Mouse (Mus musculus): ENCODE measurements around the gene Grk2. TPM values are rescaled to one million over a fixed set of nuclear protein-coding genes. Genes with fewer than 3 reads are reported as not detected.
A peak's percentile ranks its signal among the peaks of the same experiment; 100 is the strongest.

Gene Grk2
- total and polyA plus RNA-seq, 2 experiments from 2014 or later, result 29.6 to 257 TPM

DNA sequence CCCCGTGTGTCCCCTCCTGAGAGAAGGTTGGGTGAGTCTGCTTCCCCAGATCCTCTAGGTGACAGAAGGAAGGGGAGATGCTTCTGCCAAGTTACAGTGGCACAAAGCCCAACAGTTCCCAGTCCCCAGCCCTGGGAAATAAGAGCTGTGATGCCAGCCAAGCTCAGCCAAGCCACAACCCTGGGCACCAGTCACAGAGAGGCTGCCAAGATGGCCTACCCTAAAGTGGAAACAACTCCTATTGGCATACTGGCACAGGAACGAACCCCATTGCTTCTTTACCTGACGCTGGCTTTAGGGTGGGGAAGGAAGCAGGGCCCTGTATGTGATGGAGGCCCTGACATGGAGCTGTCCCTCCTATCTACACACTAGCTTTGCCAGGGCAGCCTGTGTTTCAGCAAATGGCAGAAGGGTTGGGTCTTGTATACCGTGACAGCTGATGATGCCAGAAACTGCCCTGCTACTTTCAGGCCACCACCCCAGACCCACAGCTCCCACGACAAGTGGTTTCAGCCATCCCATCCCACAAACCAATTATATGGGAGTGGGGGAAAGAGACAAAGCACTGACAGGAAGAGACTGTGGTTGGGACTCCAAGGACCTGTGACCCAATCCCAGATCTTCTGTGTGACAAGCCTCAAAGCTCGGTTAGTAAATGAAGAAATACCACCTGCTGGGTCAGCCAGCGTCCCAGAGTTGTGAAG is 2.9 kb downstream of the Grk2 start:
- no peak for ATAC-seq (ENCODE audit: low FRiP score)
- DNase-seq (ENCODE audit: low spot score), result peak; percentile 80
- no peak for TF ChIP-seq CTCF (IDR thresholded peaks at IDR 0.05)
- Histone ChIP-seq H3K9ac (replicated peaks; ENCODE audit: low read length, poor library complexity, severe bottlenecking) (peak overlapping the region; percentile 48; the same call in 1 of the 2 replicates), H3K4me1 (ENCODE audit: insufficient read depth, low read length) (peaks cover 48% of the 10 kb centered on the region), H3K27me3 (ENCODE audit: insufficient read depth, low read length) (no peaks in the 10 kb centered on the region), H3K27ac (ENCODE audit: low read depth, low read length) (peak overlapping the region; percentile 57), H3K9me3 (ENCODE audit: low read length) (no peaks in the 10 kb centered on the region), H3K36me3 (ENCODE audit: insufficient read depth, low read length) (0 out of 2 replicates have a peak, but pooled peaks cover 3% of the 10 kb centered on the region), H3K4me2 (ENCODE audit: low read depth, low read length, poor library complexity, severe bottlenecking) (peak overlapping the region; percentile 39), H3K4me3 (ENCODE audit: low read depth, low read length) (no peak overlapping the region)
- WGBS, result 68% methylated on average over 7 of the region's 7 CpGs

DNA sequence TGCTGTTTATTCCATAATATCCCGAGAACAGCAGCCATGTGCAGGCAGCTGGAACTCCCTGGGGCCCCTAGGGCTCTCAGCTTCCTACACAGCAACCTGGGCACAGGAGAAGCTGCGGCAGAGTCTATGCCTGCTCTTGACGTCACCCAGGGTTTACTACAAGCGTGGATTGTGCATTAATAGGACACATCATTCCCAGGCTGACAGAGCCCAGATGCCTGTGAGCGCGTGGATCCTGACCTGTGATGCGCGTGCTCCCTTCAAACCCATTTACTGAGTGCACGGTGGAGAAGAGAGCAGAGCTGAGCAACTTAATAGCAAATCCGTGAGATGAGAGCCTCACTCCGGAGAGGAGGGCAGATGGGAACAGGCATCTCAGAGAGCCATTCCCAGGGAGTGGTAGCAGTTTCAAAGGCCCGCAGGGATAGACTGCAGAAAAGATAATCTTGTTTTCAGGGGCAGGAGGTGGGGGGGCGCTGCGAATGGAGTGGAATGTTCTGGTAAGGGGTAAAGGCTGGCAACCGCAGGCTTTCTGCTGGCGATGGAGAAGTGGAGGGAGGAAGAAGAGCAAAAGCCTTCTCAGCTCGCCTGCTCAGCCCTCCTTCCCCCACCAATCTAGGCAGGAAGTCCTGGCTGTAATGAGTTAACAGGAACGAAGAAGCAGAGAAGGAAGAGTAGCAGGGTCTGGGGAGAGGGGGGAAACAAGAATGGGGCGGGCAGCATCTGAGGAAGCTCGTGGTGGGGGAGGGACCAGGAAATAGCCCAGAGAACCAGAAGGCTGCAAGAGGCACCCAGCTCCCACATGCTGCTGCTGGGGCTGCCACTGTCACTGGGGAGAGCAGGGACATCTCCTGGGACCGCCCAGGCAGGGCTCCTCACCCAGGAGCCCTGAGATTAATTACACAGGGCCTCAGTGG is 4.0 kb downstream of the Grk2 start:
- peak overlapping the region; percentile 8; the same call in 1 of the 2 replicates for H3K4me3 ChIP-seq (ENCODE audit: low read depth, low read length)
- no peak for TF ChIP-seq CTCF (IDR thresholded peaks at IDR 0.05)

DNA sequence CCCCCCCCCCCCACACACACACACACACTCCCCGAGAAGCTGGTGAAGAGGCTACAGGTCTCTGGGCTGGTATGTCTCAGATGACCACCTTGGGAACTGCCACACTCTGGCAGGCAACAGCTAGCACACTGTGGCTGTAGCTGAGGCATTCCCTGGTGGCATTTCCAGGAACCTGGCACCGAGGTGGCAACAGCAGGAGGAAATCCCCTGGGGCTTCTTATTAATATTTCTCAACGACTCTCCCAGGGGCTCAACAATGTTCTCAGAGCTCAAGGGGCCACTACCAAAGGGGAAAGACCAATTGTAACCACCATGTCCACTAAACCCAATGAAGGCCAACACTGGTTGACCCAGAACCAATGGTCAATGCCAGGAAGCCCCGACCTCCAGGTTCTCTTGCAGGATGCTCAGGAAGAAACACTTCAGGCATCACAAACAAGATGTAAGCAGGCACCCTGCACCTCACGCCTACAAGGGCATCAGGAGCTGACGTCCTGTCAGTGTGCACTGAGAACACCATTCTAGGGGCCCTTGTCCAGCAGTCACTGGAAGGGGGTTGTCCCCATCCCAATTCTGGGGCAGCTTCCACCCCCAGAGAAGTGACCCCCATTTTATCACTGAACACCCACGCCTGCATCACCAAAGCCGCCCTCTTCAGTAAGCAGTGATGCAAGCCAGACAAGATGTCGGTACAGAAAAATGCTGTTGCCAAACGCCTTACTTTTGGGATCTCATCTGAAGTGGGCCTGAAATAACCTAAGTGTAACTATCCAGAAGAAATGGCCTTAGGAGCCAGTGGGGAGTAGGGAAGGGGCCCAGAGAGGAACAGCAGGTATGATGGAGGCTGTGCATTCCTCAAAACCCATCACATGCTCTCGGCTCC is 4.9 kb downstream of the Grk2 start:
- 64% methylated on average over 11 of the region's 11 CpGs for WGBS
- peak overlapping the region; percentile 39 for H3K4me2 ChIP-seq (ENCODE audit: low read depth, low read length, poor library complexity, severe bottlenecking)
- 0 out of 2 replicates have a peak overlapping the region, but pooled peaks have one; percentile 4 for H3K4me3 ChIP-seq (ENCODE audit: low read depth, low read length)

More for the DNA sequence above, 4.0 kb downstream of the Grk2 start:
- H3K4me2 ChIP-seq (ENCODE audit: low read depth, low read length, poor library complexity, severe bottlenecking), result peak overlapping the region; percentile 39
- no peaks in the 10 kb centered on the region for H3K9me3 ChIP-seq (ENCODE audit: low read length)
- 19% methylated on average over 21 of the region's 21 CpGs for WGBS
- peak overlapping the region; percentile 57 for H3K27ac ChIP-seq (ENCODE audit: low read depth, low read length)
- peaks cover 45% of the 10 kb centered on the region for H3K4me1 ChIP-seq (ENCODE audit: insufficient read depth, low read length)
- H3K36me3 ChIP-seq (ENCODE audit: insufficient read depth, low read length), result 0 out of 2 replicates have a peak, but pooled peaks cover 3% of the 10 kb centered on the region
- DNase-seq (ENCODE audit: low spot score), result peak; percentile 48
- peak overlapping the region; percentile 48 for H3K9ac ChIP-seq (replicated peaks; ENCODE audit: low read length, poor library complexity, severe bottlenecking)
- H3K27me3 ChIP-seq (ENCODE audit: insufficient read depth, low read length), result no peaks in the 10 kb centered on the region
- no peak for ATAC-seq (ENCODE audit: low FRiP score)

DNA sequence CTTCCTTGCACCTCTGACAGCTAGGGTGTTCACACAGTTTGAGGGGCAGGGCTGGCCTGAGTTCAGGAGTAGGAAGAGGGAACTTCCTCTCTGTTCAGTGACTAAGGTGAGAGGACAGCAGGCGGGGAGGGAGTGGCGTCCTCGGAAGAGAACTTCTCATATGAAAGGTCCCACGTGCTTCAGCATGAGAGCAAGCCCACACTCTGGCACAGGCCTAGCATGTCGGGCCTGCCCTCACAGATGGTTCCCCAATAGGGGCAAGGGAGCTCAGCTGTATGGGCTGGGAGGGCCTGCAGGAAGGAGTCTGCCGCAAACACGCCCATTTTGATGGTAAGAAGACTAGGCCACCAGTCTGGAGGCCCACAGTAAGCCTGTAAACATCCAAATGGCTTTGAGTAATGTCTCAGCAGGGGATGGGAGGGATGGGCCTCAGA is 5.7 kb downstream of the Grk2 start:
- H3K4me2 ChIP-seq (ENCODE audit: low read depth, low read length, poor library complexity, severe bottlenecking), result no peak overlapping the region
- H3K4me3 ChIP-seq (ENCODE audit: low read depth, low read length), result no peak overlapping the region
- no peaks in the 10 kb centered on the region for H3K27me3 ChIP-seq (ENCODE audit: insufficient read depth, low read length)

More for the DNA sequence above, 4.9 kb downstream of the Grk2 start:
- Histone ChIP-seq H3K9ac (replicated peaks; ENCODE audit: low read length, poor library complexity, severe bottlenecking) (0 out of 2 replicates have a peak overlapping the region, but pooled peaks have one; percentile 48), H3K36me3 (ENCODE audit: insufficient read depth, low read length) (0 out of 2 replicates have a peak, but pooled peaks cover 3% of the 10 kb centered on the region), H3K27me3 (ENCODE audit: insufficient read depth, low read length) (no peaks in the 10 kb centered on the region), H3K27ac (ENCODE audit: low read depth, low read length) (peak overlapping the region; percentile 57), H3K9me3 (ENCODE audit: low read length) (no peaks in the 10 kb centered on the region), H3K4me1 (ENCODE audit: insufficient read depth, low read length) (peaks cover 41% of the 10 kb centered on the region)
- no peak for TF ChIP-seq CTCF (IDR thresholded peaks at IDR 0.05)
- DNase-seq (ENCODE audit: low spot score) (no peak), ATAC-seq (ENCODE audit: low FRiP score) (no peak)

More for the DNA sequence above, 5.7 kb downstream of the Grk2 start:
- H3K4me1 ChIP-seq (ENCODE audit: insufficient read depth, low read length), result peaks cover 41% of the 10 kb centered on the region
- TF ChIP-seq CTCF (IDR thresholded peaks at IDR 0.05), result no peak
- no peaks in the 10 kb centered on the region for H3K9me3 ChIP-seq (ENCODE audit: low read length)
- H3K9ac ChIP-seq (replicated peaks; ENCODE audit: low read length, poor library complexity, severe bottlenecking), result 0 out of 2 replicates have a peak overlapping the region, but pooled peaks have one; percentile 19
- H3K36me3 ChIP-seq (ENCODE audit: insufficient read depth, low read length), result 0 out of 2 replicates have a peak, but pooled peaks cover 7% of the 10 kb centered on the region
- DNase-seq (ENCODE audit: low spot score) (no peak), ATAC-seq (ENCODE audit: low FRiP score) (no peak)
- no peak overlapping the region for H3K27ac ChIP-seq (ENCODE audit: low read depth, low read length)
- WGBS, result 51% methylated on average over 7 of the region's 7 CpGs
